Mouse (Mus musculus): ENCODE results near the gene Btbd35f22. TPM values are rescaled to one million over a fixed set of nuclear protein-coding genes. Genes with fewer than 3 reads are reported as not detected.
"Not testable (repeated sequence)": the region's sequence is repeated elsewhere in the genome, so short reads cannot be mapped to it uniquely, and the experiment has no call there.

Gene Btbd35f22
- polyA plus RNA-seq (2014; fragmentation: Nextera tagmentation; extraction: Ambion mirVana), result not detected in 2 replicates

DNA sequence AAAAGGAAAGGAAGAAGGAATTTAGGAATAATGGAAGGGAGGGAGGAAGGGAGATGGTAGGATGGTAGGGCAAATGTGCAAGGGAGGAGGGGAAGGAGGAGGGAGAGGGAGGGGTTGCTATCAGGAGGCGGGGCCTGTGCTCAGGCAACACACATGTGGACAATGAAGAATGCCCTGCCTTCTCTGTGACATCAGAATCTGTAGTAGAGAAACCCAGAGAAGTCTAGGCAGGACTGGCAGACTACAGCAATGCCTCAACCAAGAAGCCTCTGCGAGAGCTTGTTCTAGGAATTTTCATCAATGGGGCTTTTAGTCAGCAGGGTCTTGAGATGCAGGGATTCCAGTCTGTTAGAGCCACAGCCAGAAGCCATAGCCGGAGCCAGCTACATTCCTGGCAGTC is at the start of gene Btbd35f22:
TSS of gene Btbd35f22 (plus strand) at position 301 of the 400 bp plus-strand sequence.
- H3K4me2 ChIP-seq (replicated peaks; ENCODE audit: low read depth, low read length); ATAC-seq (ENCODE audit: low FRiP score); H3K4me3 ChIP-seq (ENCODE audit: low read depth, low read length); H3K9ac ChIP-seq (ENCODE audit: low read depth, low read length); DNase-seq (ENCODE audit: low spot score); H3K27me3 ChIP-seq (ENCODE audit: control insufficient read depth, insufficient read depth, low read length); H3K4me1 ChIP-seq (replicated peaks; ENCODE audit: control insufficient read depth, insufficient read depth, low read length); H3K9me3 ChIP-seq (ENCODE audit: control insufficient read depth, low read length); H3K36me3 ChIP-seq (ENCODE audit: control insufficient read depth, insufficient read depth, low read length); H3K27ac ChIP-seq (ENCODE audit: low read depth, low read length): not testable (repeated sequence)
- no CpG with 5 or more reads among the region's 3 CpGs for WGBS

Other genes with a start within 250 kb of the Btbd35f22 start
- not detected in 2 replicates for gene Gm21637, start 85.8 kb upstream of the Btbd35f22 start, polyA plus RNA-seq (2014; fragmentation: Nextera tagmentation; extraction: Ambion mirVana)
- gene Btbd35f2, start 230.6 kb downstream of the Btbd35f22 start, polyA plus RNA-seq (2014; fragmentation: Nextera tagmentation; extraction: Ambion mirVana), result not detected in 2 replicates

All from hindbrain, embryonic 11.5 days (tissue).